Mouse (Mus musculus) Patski (cell line): ENCODE results near the gene Sipa1l3. TPM values are rescaled to one million over a fixed set of nuclear protein-coding genes. Genes with fewer than 3 reads are reported as not detected.

ENCODE experiments used
- ATAC-seq: fragments of 100-300 bp; one replicate; pipeline ENCODE4 v1.8.0; 2021
- CTCF ChIA-PET: fragments of 350-600 bp; sonication (Branson Sonifier 250); formaldehyde crosslinking; loops from one replicate; lab custom pipeline; 2022; ENCODE audit warnings: inconsistent platforms; lab: Charles Lee
- POLR2A ChIA-PET: fragments of 350-600 bp; sonication (Branson Sonifier 250); formaldehyde crosslinking; loops from one replicate; lab custom pipeline; 2022; ENCODE audit warnings: antibody characterized with exemption, inconsistent platforms; lab: Charles Lee
- DNase-seq: peaks from one replicate; pipeline ENCODE4 v3.0.0-alpha.2; 2011; ENCODE audit warnings: low read depth, low spot score
- H3K27me3 ChIP-seq: fragments of 371-371 bp; one replicate; pipeline ENCODE4 v1.5.1; 2021
- CTCF ChIP-seq: fragments of 100-300 bp; IDR thresholded peaks from one replicate; pipeline ENCODE4 v1.5.1; 2021
- in situ Hi-C: fragments of 300-500 bp; cut with MboI; formaldehyde crosslinking; loops from 3 replicates; pipeline ENCODE4 v1.11.1; 2018; ENCODE audit warnings: low pct_unique_long_range_greater_than_20kb, mixed read lengths
- polyA plus RNA-seq: library from polyadenylated mRNA; unstranded; gene quantifications from one replicate; pipeline ENCODE4 v1.2.3, GENCODE M21; 2021

Gene Sipa1l3
- polyA plus RNA-seq, 1 experiment from 2014 or later, result 27.2 TPM

GRCm38 (mm10) chr7:29515652-29516051 lies 2.8 kb downstream of the Sipa1l3 start:
- POLR2A ChIA-PET, result interaction anchor here (0.7 kb wide), 1 partner anchor 1138 kb away, joined by 4 read pairs; no protein-coding TSS in a partner anchor
- CTCF ChIA-PET, result interaction anchor here (1.8 kb wide), 1 partner anchor 10 kb away, joined by 7 read pairs; no protein-coding TSS in a partner anchor
- no peaks in the 10 kb centered on the region for H3K27me3 ChIP-seq
- in situ Hi-C loops, result no loop called here
- ATAC-seq, result no peak
- DNase-seq, result no peak
- no peak for TF ChIP-seq CTCF

DNA sequence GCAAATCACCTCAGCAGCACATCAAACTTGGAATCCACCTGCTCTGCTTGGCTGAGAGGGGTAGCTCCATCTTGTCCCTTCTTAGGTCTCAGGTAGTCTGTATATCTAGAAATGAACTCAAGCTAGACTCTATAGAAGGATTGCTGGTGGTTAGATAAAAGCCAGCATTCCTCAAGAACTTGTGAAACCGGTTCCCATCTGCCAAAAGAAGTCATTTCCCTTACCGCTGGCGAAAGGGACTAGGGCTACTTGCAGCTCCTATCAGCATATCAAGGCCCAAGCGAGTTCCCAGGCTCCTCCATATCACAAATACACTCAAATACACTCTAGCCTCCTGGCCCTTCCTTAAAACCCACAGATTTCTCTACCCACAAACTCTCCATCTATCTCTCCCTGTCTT lies 5.7 kb downstream of the Sipa1l3 start:
- ChIA-PET CTCF (interaction anchor here (1.7 kb wide), 1 partner anchor 130 kb away, joined by 3 read pairs; no protein-coding TSS in a partner anchor), POLR2A (interaction anchor here (1.1 kb wide), 1 partner anchor 37 kb away, joined by 3 read pairs; no protein-coding TSS in a partner anchor)
- no peak for TF ChIP-seq CTCF
- DNase-seq, result no peak
- no peaks in the 10 kb centered on the region for H3K27me3 ChIP-seq
- no peak for ATAC-seq
- in situ Hi-C loops, result loop anchor here (5.0 kb wide), 1 partner anchor 70 kb away; no protein-coding TSS in a partner anchor

GRCm38 (mm10) chr7:29511598-29512275 lies 6.7 kb downstream of the Sipa1l3 start:
- in situ Hi-C loops, result loop anchor here (5.0 kb wide), 1 partner anchor 69 kb away; no protein-coding TSS in a partner anchor
- ChIA-PET POLR2A (interaction anchor here (1.1 kb wide), 1 partner anchor 36 kb away, joined by 3 read pairs; no protein-coding TSS in a partner anchor), CTCF (interaction anchor here (1.5 to 1.7 kb wide), 2 partner anchors 10 to 129 kb away, joined by 3 read pairs; no protein-coding TSS in a partner anchor)
- DNase-seq (no peak), ATAC-seq (no peak)
- H3K27me3 ChIP-seq, result no peaks in the 10 kb centered on the region
- TF ChIP-seq CTCF, result no peak

DNA sequence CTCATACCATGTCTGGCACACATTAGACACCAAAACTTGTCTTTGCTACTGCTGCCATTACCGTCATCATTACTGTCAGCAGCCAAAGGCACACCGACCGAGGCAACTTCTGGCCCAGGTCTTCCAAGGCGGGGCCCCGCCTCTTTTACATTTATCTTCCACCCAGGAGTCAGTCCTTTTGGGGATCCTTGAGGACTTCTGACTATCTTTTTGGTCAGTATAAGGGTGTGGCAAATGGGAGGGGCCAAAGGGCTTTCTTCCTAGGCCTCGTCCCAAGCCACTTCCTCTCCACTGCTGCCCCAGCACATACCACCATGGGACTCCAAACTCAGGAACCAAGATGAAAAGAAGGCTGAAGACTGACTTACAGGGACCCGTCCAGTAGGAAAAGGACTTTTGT lies 9.9 kb downstream of the Sipa1l3 start:
- H3K27me3 ChIP-seq, result no peaks in the 10 kb centered on the region
- DNase-seq, result no peak
- no peak for TF ChIP-seq CTCF
- in situ Hi-C loops, result no loop called here
- no peak for ATAC-seq
- CTCF ChIA-PET, result interaction anchor here (1.6 to 1.7 kb wide), 2 partner anchors 10 to 66 kb away, joined by 4 to 5 read pairs; no protein-coding TSS in a partner anchor
- POLR2A ChIA-PET, result no interaction called here

DNA sequence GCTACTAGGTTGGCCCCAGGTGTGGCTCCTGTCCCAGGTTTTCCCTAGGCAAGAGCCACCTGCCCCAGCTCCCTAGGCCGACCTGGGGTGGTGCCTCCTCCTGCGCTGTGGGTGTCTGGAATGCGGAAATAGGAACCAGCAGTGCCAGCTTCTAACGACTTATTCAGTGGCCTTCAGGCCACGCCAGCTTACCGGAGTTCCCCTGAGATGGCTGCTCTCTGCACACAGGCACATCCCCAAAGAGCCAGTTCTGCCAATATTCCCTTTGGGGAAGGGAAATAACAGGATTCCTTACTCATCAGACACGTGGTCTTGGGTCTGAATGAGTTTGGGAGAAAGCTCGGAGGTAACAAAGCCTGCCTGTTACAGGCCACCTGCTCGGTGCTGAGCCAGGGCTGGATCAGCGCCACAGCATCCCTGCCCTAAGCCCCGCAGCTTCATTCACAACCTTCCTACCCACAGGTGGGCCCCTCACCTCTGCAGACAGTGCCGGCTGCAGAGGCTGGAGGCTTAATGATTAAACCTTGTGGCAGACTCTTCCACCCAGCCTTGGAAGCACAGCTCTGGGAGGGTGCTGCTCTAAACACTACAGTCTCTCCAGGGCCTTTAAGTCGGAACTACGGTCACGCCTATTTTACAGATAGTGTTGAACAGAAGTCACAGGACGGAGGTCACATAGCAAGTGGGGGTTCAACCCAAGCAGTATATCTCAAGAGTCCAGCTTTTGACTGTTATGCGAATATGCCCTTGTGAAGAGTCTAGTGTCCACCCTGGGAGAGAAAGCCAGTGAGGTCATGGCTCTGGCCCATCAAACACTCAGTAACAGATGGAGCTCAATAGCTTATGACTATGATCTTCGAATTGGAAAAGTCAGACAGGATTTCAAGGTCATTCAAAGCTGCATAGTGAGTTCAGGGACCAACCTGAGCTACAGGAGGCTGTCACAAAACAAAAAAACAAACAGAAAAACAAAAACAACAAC lies 12.8 kb downstream of the Sipa1l3 start:
- ChIA-PET POLR2A (interaction anchor here (0.8 to 1.4 kb wide), 3 partner anchors 9 to 21 kb away, joined by 3 to 4 read pairs (median 3); partner anchors contain the start of gene Sipa1l3), CTCF (interaction anchor here (0.9 to 2.3 kb wide), 4 partner anchors 11 to 121 kb away, joined by 3 to 10 read pairs (median 5); partner anchors contain the start of gene Sipa1l3)
- ATAC-seq (peak; percentile 65), DNase-seq (peak; percentile 69)
- in situ Hi-C loops, result no loop called here
- TF ChIP-seq CTCF, result no peak
- no peaks in the 10 kb centered on the region for H3K27me3 ChIP-seq

DNA sequence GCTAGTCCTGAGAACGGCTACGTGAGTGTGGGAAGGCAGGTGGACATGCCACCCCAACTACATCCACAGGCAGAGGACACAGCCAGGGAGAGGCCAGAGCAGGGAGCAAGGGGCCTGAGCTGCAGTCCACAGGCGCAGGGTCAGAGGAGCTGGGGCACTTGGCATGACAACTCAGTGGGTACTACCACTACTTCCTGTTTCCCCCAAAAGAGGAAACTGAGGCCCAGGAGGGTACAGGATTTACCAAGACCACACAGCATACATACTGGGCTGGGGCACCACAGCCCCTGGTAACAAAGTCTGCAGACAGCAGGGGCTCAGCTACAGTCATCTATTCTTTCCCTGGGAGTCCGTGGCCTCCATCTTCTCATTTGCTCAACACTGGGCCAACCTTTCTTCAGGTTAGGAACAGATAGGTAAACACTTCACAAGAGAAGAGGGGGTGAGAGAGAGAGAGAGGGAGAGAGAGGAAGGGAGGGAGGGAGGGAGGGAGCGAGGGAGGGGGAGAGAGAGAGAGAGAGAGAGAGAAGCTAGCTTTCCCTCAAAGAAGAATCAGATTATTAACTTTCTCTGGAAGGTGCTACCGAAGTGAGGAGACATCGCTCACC lies 13.7 kb downstream of the Sipa1l3 start:
- H3K27me3 ChIP-seq, result no peaks in the 10 kb centered on the region
- ATAC-seq (no peak), DNase-seq (no peak)
- in situ Hi-C loops, result no loop called here
- CTCF ChIA-PET, result interaction anchor here (1.2 to 2.3 kb wide), 3 partner anchors 14 to 120 kb away, joined by 3 to 10 read pairs (median 3); partner anchors contain the start of gene Sipa1l3
- no peak for TF ChIP-seq CTCF
- POLR2A ChIA-PET, result interaction anchor here (0.8 to 1.4 kb wide), 3 partner anchors 10 to 20 kb away, joined by 3 to 4 read pairs (median 3); partner anchors contain the start of gene Sipa1l3

- ATAC-seq, result no peak
Measured at GRCm38 (mm10) chr7:29503616-29504015, 14.8 kb downstream of the Sipa1l3 start.

GRCm38 (mm10) chr7:29501214-29501613 lies 17.2 kb downstream of the Sipa1l3 start:
- in situ Hi-C loops, result no loop called here
- TF ChIP-seq CTCF, result no peak

More at GRCm38 (mm10) chr7:29503616-29504015, 14.8 kb downstream of the Sipa1l3 start:
- no peaks in the 10 kb centered on the region for H3K27me3 ChIP-seq
- DNase-seq, result no peak
- POLR2A ChIA-PET, result no interaction called here
- CTCF ChIA-PET, result no interaction called here
- no peak for TF ChIP-seq CTCF
- in situ Hi-C loops, result no loop called here

DNA sequence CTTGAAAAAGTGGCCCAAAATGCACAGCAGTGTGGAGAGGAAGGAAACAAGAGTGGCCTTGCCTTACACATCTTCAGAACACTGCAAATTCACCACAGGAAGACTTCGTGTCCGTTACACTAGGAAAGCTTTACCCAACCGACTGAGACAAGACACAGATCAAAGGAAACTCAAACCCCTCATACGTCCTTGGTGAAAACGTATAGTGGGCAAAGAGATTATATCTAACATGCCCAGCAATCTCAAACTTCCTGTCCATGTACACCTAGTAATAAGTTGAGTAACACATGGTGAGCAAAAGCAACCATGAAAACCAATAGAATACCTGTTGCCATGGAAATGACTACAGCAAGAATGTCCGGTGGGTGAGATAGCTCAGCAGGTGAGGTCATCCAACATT lies 19.4 kb downstream of the Sipa1l3 start:
- ATAC-seq, result no peak

More at GRCm38 (mm10) chr7:29501214-29501613, 17.2 kb downstream of the Sipa1l3 start:
- CTCF ChIA-PET, result interaction anchor here (1.3 kb wide), 1 partner anchor 11 kb away, joined by 3 read pairs; no protein-coding TSS in a partner anchor
- no peaks in the 10 kb centered on the region for H3K27me3 ChIP-seq
- POLR2A ChIA-PET, result no interaction called here
- no peak for ATAC-seq
- no peak for DNase-seq

More for the DNA sequence above, 19.4 kb downstream of the Sipa1l3 start:
- in situ Hi-C loops, result no loop called here
- no peak for TF ChIP-seq CTCF
- DNase-seq, result no peak
- H3K27me3 ChIP-seq, result no peaks in the 10 kb centered on the region
- POLR2A ChIA-PET, result no interaction called here
- CTCF ChIA-PET, result interaction anchor here (0.9 kb wide), 1 partner anchor 8 kb away, joined by 3 read pairs; no protein-coding TSS in a partner anchor
